Mouse (Mus musculus): ENCODE measurements around the gene Ggta1.

- no peak for TF ChIP-seq CTCF (IDR thresholded peaks at IDR 0.05; ENCODE audit: low read depth)
- no peak for TF ChIP-seq EP300 (IDR thresholded peaks at IDR 0.05; ENCODE audit: low read depth)
Observed at GRCm38 (mm10) chr2:35508597-35509342, 45.7 kb upstream of the Ggta1 start.

Data from liver, postnatal 0 days (tissue).